Mouse (Mus musculus) hindbrain, postnatal 0 days (tissue): ENCODE results near the gene Tnrc6c. TPM values are rescaled to one million over a fixed set of nuclear protein-coding genes. Genes with fewer than 3 reads are reported as not detected.

Experiments
- ATAC-seq: fragments of 200-750 bp; cut with Nextera tagmentation; 2 replicates; pipeline ENCODE4 v1.8.0; 2017; ENCODE audit warnings: mild to moderate bottlenecking, moderate TSS enrichment, moderate library complexity
- DNase-seq: peaks from one replicate; pipeline ENCODE4 v3.0.0-alpha.2; 2015; ENCODE audit warnings: low spot score
- H3K27ac ChIP-seq: fragments of 300-500 bp; sonication (generic); 2 replicates; pipeline ENCODE4 v1.5.1; 2014; ENCODE audit warnings: mild to moderate bottlenecking
- H3K27me3 ChIP-seq: fragments of 300-500 bp; sonication (generic); 2 replicates; pipeline ENCODE4 v1.6.1; 2014; ENCODE audit warnings: low read length, mixed read lengths; ENCODE audit not compliant: insufficient read depth
- H3K36me3 ChIP-seq: fragments of 300-500 bp; sonication (generic); 2 replicates; pipeline ENCODE4 v1.6.1; 2014; ENCODE audit warnings: low read length, mixed read lengths; ENCODE audit not compliant: insufficient read depth
- H3K4me1 ChIP-seq: fragments of 300-500 bp; sonication (generic); 2 replicates; pipeline ENCODE4 v1.6.1; 2014; ENCODE audit warnings: antibody characterized with exemption, low read length, mixed read lengths; ENCODE audit not compliant: insufficient read depth
- H3K4me2 ChIP-seq: fragments of 300-500 bp; sonication (generic); 2 replicates; pipeline ENCODE4 v1.6.1; 2014; ENCODE audit warnings: low read depth, mild to moderate bottlenecking, low read length, moderate library complexity, mixed read lengths
- H3K4me3 ChIP-seq: fragments of 300-500 bp; sonication (generic); 2 replicates; pipeline ENCODE4 v1.5.1; 2014; ENCODE audit warnings: low read length
- H3K9ac ChIP-seq: fragments of 300-500 bp; sonication (generic); replicated peaks from 2 replicates; pipeline ENCODE4 v1.6.1; 2014; ENCODE audit warnings: mild to moderate bottlenecking, low read length, moderate library complexity, mixed read lengths
- H3K9me3 ChIP-seq: fragments of 300-500 bp; sonication (generic); 2 replicates; pipeline ENCODE4 v1.6.1; 2016; ENCODE audit warnings: low read length, mixed read lengths
- CTCF ChIP-seq: IDR thresholded peaks from 2 replicates; pipeline ENCODE4 v1.5.1; 2016; ENCODE audit warnings: antibody characterized with exemption, control low read depth, low read depth
- WGBS: fragments of 180-500 bp; shearing (Covaris S2); extraction: QIAGEN DNeasy Blood & Tissue Kit; methylation state at CpG from one replicate; pipeline ENCODE4 v1.1.7; 2014; 5-methylcytosine and 5-hydroxymethylcytosine counted together
- polyA plus RNA-seq: library from polyadenylated mRNA; unstranded; fragments of >200 nt; fragmentation: Nextera tagmentation; extraction: Ambion mirVana; gene quantifications from 2 replicates; pipeline ENCODE4 v1.2.1, GENCODE M21; 2015
- total RNA-seq: library from RNA; depleted of rRNA; stranded (reverse); fragments of >200 nt; gene quantifications from 2 replicates; pipeline ENCODE4 v1.2.3, GENCODE M21; 2014

Gene Tnrc6c
- total and polyA plus RNA-seq, 2 experiments from 2014 or later = 18.3 to 64.9 TPM

DNA sequence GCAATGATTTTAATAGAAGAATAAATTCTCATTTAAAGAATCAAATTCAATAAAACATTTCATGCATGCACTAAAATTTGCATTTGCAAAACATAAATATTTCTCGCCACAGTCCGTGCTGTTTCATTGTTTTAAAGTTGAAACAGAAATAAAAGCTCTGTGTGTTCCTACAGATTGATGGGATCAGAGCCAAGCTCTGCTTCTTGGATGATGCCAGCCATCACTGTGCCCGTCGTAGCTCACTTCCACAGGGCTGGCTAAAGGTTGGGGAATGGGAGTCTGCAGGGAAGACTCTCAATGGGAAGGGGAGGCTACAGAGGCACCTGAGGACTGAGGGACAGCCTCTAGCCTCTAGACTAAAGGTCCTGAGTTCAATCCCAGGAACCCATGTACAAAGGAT lies 28.9 kb upstream of the Tnrc6c start:
- Histone ChIP-seq H3K27me3 (no peaks in the 10 kb centered on the region), H3K27ac (no peak overlapping the region), H3K9me3 (no peaks in the 10 kb centered on the region), H3K4me3 (no peak overlapping the region), H3K4me1 (peaks cover 23% of the 10 kb centered on the region), H3K36me3 (no peaks in the 10 kb centered on the region), H3K4me2 (no peak overlapping the region), H3K9ac (no peak overlapping the region)
- ATAC-seq (no peak), DNase-seq (peak; percentile 54)
- no peak for TF ChIP-seq CTCF
- 27% methylated on average over 4 of the region's 4 CpGs for WGBS

DNA sequence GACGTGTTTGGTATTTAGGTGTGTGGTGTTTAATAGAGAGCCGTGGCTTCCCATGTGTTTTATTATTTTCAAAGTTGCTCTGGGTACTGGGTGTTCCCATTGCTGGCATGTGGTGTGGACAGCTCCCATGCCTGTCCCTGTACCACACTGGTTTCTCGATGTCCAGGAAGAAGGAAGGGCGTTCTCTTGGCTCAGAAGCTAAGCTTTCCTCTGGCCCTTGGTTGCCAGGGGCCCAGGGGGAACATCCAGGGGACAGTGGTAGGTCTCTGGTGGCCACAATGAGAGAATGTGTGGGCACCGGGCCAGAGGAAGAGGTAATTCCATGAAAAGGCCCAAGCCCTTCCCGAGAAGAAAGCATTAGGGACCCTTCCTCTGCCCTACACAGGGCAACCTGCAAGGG lies 27.5 kb upstream of the Tnrc6c start:
- Histone ChIP-seq H3K4me1 (peaks cover 23% of the 10 kb centered on the region), H3K4me2 (no peak overlapping the region), H3K9ac (no peak overlapping the region), H3K36me3 (no peaks in the 10 kb centered on the region), H3K4me3 (no peak overlapping the region), H3K9me3 (no peaks in the 10 kb centered on the region), H3K27me3 (no peaks in the 10 kb centered on the region), H3K27ac (peak overlapping the region; percentile 86; the same call in 1 of the 2 replicates)
- no peak for DNase-seq
- no peak for TF ChIP-seq CTCF
- WGBS = 49% methylated on average over 6 of the region's 6 CpGs
- no peak; the same call in 1 of the 2 replicates for ATAC-seq

DNA sequence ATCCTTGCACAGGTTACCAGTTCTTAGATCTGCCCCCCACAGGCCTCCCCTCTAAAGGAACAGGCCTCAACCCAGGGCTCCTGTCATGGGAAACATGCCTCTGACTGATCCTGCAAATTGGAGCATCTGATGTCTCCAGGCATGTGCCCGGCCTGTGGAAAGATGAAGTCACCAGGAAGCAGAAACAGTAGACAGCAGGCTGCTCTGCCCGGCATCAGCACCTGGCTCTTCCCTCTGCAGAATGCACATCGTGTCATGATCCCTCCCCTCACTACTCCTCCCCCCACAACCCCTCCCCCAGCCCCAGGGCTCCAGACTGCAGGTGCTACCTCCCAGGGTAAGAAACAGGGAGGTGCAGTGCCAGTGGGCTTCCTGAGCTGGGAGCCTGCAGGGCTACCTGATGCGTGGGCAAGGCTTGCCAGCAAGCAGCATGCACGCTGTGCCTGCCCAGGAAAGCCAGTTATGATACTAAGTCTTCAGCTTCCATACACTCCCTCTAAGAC lies 27.0 kb upstream of the Tnrc6c start:
- no peak overlapping the region; the same call in 1 of the 2 replicates for H3K9ac ChIP-seq
- ATAC-seq = peak; percentile 48; the same call in 1 of the 2 replicates
- peak; percentile 27 for DNase-seq
- H3K27ac ChIP-seq = peak overlapping the region; percentile 86
- no peak overlapping the region for H3K4me3 ChIP-seq
- H3K27me3 ChIP-seq = no peaks in the 10 kb centered on the region
- H3K4me2 ChIP-seq = no peak overlapping the region
- TF ChIP-seq CTCF = no peak
- H3K36me3 ChIP-seq = no peaks in the 10 kb centered on the region
- H3K9me3 ChIP-seq = no peaks in the 10 kb centered on the region
- H3K4me1 ChIP-seq = peaks cover 23% of the 10 kb centered on the region
- WGBS = 15% methylated on average over 5 of the region's 5 CpGs

DNA sequence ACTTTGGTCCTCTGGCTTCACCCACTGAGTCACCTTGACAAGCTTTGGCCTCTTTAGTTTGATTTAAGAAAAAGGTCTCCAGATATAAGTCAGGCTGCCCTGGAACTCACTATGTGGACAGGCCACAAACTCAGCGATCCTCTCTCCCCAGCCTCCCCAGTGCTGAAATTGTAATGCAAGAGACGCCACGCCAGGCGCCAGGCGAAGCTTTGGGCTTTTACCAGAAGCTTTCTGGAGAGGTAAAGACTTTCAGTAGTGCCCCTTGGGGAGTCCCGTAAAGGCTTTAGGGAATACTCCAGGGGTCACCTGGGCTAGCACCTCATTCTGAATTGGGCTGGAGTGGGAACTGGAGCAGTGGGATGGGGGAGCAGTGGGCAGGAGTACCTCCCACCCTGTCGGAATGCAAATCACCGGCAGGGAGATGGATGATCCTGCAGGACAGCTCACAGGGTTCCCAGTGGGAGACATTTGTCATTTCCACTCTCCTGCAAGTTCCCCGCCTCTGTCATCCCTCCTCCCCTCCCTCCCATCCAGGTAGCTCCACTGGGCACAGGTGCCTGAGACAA lies 26.3 kb upstream of the Tnrc6c start:
- H3K9ac ChIP-seq = peak overlapping the region; percentile 1; the same call in 1 of the 2 replicates
- ATAC-seq = no peak
- TF ChIP-seq CTCF = no peak
- H3K4me2 ChIP-seq = peak overlapping the region; percentile 14
- no peaks in the 10 kb centered on the region for H3K36me3 ChIP-seq
- H3K4me3 ChIP-seq = no peak overlapping the region
- peaks cover 23% of the 10 kb centered on the region for H3K4me1 ChIP-seq
- H3K27ac ChIP-seq = peak overlapping the region; percentile 86
- no peaks in the 10 kb centered on the region for H3K27me3 ChIP-seq
- peak; percentile 54 for DNase-seq
- no peaks in the 10 kb centered on the region for H3K9me3 ChIP-seq
- WGBS = 11% methylated on average over 9 of the region's 9 CpGs

DNA sequence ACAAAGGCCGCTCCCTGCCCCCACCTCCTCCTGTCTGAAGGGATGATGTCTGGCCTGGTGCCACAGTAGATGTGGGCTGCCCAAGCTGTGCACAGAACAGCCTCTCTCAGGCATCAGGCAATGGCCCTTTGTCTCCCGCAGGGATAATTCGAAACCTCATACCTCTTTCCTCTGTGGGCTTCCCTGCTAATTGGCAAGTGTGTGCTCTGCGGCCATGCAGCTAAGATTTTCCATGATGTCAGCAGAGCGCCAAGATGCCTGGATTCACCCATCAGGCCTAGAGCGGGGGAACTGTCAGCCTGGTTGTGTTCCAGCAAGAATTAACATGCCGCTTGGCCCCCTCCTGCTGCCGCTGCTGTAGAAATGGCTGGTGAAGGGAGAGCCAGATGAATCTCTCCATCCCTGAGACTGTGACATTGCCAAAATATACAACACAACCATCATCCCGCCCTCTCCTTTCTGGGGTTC lies 25.7 kb upstream of the Tnrc6c start:
- peak overlapping the region; percentile 86 for H3K27ac ChIP-seq
- H3K4me2 ChIP-seq = peak overlapping the region; percentile 14
- H3K27me3 ChIP-seq = no peaks in the 10 kb centered on the region
- WGBS = 5% methylated on average over 8 of the region's 9 CpGs
- peaks cover 23% of the 10 kb centered on the region for H3K4me1 ChIP-seq
- DNase-seq (peak; percentile 88), ATAC-seq (peak; percentile 81)
- H3K9me3 ChIP-seq = no peaks in the 10 kb centered on the region
- no peaks in the 10 kb centered on the region for H3K36me3 ChIP-seq
- no peak overlapping the region for H3K4me3 ChIP-seq
- H3K9ac ChIP-seq = peak overlapping the region; percentile 1; the same call in 1 of the 2 replicates
- no peak for TF ChIP-seq CTCF

DNA sequence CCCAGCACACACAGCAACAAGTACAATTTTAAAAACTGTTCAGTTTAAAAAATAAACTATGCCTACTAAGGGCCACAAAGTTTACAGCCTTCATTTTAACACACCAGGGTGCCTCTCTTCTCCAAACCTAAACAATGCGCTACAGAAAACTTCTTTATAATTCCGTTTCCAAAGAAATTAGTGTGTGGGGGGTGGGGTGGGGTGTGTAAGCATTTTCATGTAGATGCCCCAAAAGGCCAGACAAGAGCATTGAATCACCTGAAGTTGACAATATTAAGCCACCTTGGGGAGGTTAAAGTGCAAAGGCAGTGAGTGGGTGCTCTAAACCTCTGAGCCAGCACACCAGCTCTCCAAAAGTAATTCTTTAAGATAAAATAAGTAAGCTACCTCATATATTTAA lies 24.2 kb upstream of the Tnrc6c start:
- WGBS = 60% methylated on average over 2 of the region's 2 CpGs
- Histone ChIP-seq H3K4me3 (no peak overlapping the region), H3K27me3 (no peaks in the 10 kb centered on the region), H3K4me2 (no peak overlapping the region), H3K4me1 (peaks cover 23% of the 10 kb centered on the region), H3K27ac (no peak overlapping the region), H3K9ac (no peak overlapping the region), H3K36me3 (no peaks in the 10 kb centered on the region), H3K9me3 (no peaks in the 10 kb centered on the region)
- TF ChIP-seq CTCF = no peak
- DNase-seq (no peak), ATAC-seq (no peak)
